Mouse (Mus musculus): ENCODE results near the gene Dmpk.
A peak's percentile ranks its signal among the peaks of the same experiment; 100 is the strongest.

DNA sequence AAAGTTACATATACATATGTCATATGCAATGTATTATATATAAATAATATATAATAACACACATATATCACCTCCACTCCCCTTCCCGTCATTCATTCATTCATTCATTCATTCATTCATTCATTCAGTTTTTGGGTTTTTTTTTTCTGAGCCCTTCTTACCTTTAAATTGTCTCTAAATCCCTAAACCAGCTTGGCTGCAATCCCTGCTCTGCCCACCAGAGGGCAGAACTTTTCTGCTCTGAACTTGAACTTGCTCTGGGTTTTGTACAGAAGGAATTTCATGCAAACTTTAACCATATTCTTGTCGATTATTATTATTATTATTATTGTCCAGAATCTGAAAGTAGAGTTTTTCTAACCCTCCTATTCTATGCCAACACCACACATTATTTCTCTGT lies 14.9 kb upstream of the Dmpk start:
- peak; percentile 81 for TF ChIP-seq CTCF (IDR thresholded peaks at IDR 0.05; ENCODE audit: low read depth)
- no peak for TF ChIP-seq EP300 (IDR thresholded peaks at IDR 0.05; ENCODE audit: low read depth)

Data from liver, embryonic 14.5 days (tissue).